Mouse (Mus musculus): Measurements from ENCODE around the gene Atp13a3. TPM values are rescaled to one million over a fixed set of nuclear protein-coding genes. Genes with fewer than 3 reads are reported as not detected.

Atp13a3 gene
- total RNA-seq, 2 experiments from 2014 or later: 66.2 to 67.3 TPM

Other genes starting within 250 kb of the Atp13a3 start
- gene Cpn2, start 138.5 kb downstream of the Atp13a3 start, total RNA-seq (2021): not detected
- gene Lrrc15, start 122.7 kb downstream of the Atp13a3 start, total RNA-seq (2021): under 1 TPM in 1 of 2 experiments, not detected in 1; 0.07 TPM
- under 1 TPM; 0.83 to 0.89 TPM for gene Gp5, start 95.2 kb downstream of the Atp13a3 start, total RNA-seq (2021)
- 10 to 100 TPM; 70.1 to 76.4 TPM for gene Tmem44, start 144.9 kb upstream of the Atp13a3 start, total RNA-seq (2021)
- gene Lsg1, start 181.6 kb upstream of the Atp13a3 start, total RNA-seq (2021): 10 to 100 TPM; 14.7 to 19.0 TPM
- 10 to 100 TPM; 14.6 to 15.4 TPM for gene Fam43a, start 193.7 kb upstream of the Atp13a3 start, total RNA-seq (2021)

Measured in left cerebral cortex, postnatal 14 days (tissue).